Mouse (Mus musculus) liver, embryonic 14.5 days (tissue): ENCODE results near the gene Gpr89. TPM values are rescaled to one million over a fixed set of nuclear protein-coding genes. Genes with fewer than 3 reads are reported as not detected.
A peak's percentile ranks its signal among the peaks of the same experiment; 100 is the strongest.

Source experiments
- ATAC-seq: fragments of 200-750 bp; cut with Nextera tagmentation; 2 replicates; pipeline ENCODE4 v1.8.0; 2017; ENCODE audit warnings: moderate number of reproducible peaks, mild to moderate bottlenecking, moderate library complexity; ENCODE audit not compliant: insufficient read depth
- DNase-seq, 3 experiments: peaks; one replicate each; pipeline ENCODE4 v3.0.0-alpha.2; 2012 to 2013; ENCODE audit warnings: low read depth in 3 of 3, low spot score in 3 of 3
- H3K27ac ChIP-seq: fragments of 300-500 bp; sonication (generic); 2 replicates; pipeline ENCODE4 v1.5.1; 2014; ENCODE audit warnings: moderate library complexity, mild to moderate bottlenecking, control low read depth, inconsistent platforms
- H3K27me3 ChIP-seq: fragments of 300-500 bp; sonication (generic); 2 replicates; pipeline ENCODE4 v1.6.1; 2014; ENCODE audit warnings: mild to moderate bottlenecking, low read length, moderate library complexity; ENCODE audit not compliant: control insufficient read depth, insufficient read depth
- H3K36me3 ChIP-seq: fragments of 300-500 bp; sonication (generic); replicated peaks from 2 replicates; pipeline ENCODE4 v1.6.1; 2014; ENCODE audit warnings: low read depth; ENCODE audit not compliant: control insufficient read depth, insufficient read depth
- H3K4me1 ChIP-seq, 2 experiments: fragments of 200-500 bp in 1 of 2; fragments of 300-500 bp in 1 of 2; sonication (generic) in 1 of 2; replicated peaks; 2 replicates each; pipeline ENCODE4 v1.6.1; 2012 to 2014; ENCODE audit warnings: antibody characterized with exemption in 1 of 2, inconsistent platforms in 1 of 2, low read length in 1 of 2; ENCODE audit not compliant: control insufficient read depth in 2 of 2, insufficient read depth in 2 of 2
- H3K4me2 ChIP-seq: fragments of 300-500 bp; sonication (generic); 2 replicates; pipeline ENCODE4 v1.6.1; 2014; ENCODE audit warnings: low read depth, mild to moderate bottlenecking, control low read depth, moderate library complexity
- H3K4me3 ChIP-seq, 2 experiments: fragments of 200-500 bp in 1 of 2; fragments of 300-500 bp in 1 of 2; sonication (generic) in 1 of 2; 2 replicates each; pipeline ENCODE4 v1.5.1; 2012 to 2014; ENCODE audit warnings: low read depth in 2 of 2, low read length in 2 of 2, mild to moderate bottlenecking in 2 of 2, control low read depth in 1 of 2, inconsistent platforms in 1 of 2, moderate library complexity in 1 of 2; ENCODE audit not compliant: insufficient read depth in 1 of 2
- H3K9ac ChIP-seq: fragments of 300-500 bp; sonication (generic); replicated peaks from 2 replicates; pipeline ENCODE4 v1.6.1; 2014; ENCODE audit warnings: mild to moderate bottlenecking, control low read depth, moderate library complexity
- H3K9me3 ChIP-seq: fragments of 300-500 bp; sonication (generic); 2 replicates; pipeline ENCODE4 v1.6.1; 2016; ENCODE audit warnings: low read length, mixed read lengths; ENCODE audit not compliant: control insufficient read depth
- CTCF ChIP-seq: IDR thresholded peaks from 2 replicates; pipeline ENCODE4 v1.5.1; 2016; ENCODE audit warnings: antibody characterized with exemption, low read depth, control low read depth
- EP300 ChIP-seq: IDR thresholded peaks from 2 replicates; pipeline ENCODE4 v1.6.1; 2016; ENCODE audit warnings: antibody characterized with exemption, low read depth
- WGBS: fragments of 180-500 bp; shearing (Covaris S2); extraction: QIAGEN DNeasy Blood & Tissue Kit; methylation state at CpG from one replicate; pipeline ENCODE4 v1.1.7; 2014; ENCODE audit not compliant: insufficient replicate concordance; 5-methylcytosine and 5-hydroxymethylcytosine counted together
- polyA plus RNA-seq, 2 experiments: library from polyadenylated mRNA; depleted of rRNA in 1 of 2; stranded (reverse) in 1 of 2; unstranded in 1 of 2; fragments of >200 nt; fragmentation: Nextera tagmentation in 1 of 2; extraction: Ambion mirVana in 1 of 2; gene quantifications; 2 replicates each; pipeline versions ENCODE4 v1.2.1 to v1.2.3; 2012 to 2014

Gene Gpr89
- polyA plus RNA-seq, 2 experiments, result 4.9 to 24.7 TPM

DNA sequence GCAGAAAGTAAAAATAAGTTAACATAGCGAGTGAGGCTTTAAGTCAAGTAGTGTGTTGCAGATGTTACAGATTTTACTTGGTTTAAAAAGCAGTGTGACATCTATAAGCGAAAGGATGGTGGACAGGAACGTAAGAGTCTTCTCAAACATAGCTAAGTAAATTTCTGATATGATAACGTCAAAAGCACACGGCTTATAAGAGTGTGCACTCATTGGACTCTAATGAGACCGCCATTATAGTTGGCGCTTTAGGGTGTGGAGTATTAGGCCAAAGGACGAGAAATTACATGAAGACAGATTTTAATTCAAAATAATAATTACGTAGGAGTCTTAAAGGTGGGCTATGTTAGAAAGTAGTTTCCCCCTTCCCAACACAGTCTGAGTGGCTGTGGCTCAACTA is 446 bp upstream of the Gpr89 start:
- TF ChIP-seq CTCF (no peak), EP300 (no peak)
- ATAC-seq, result no peak
- Histone ChIP-seq H3K9ac (peak overlapping the region; percentile 73), H3K27ac (no peak overlapping the region), H3K4me1 (peaks cover 5 to 16% of the 10 kb centered on the region in 2 experiments), H3K36me3 (no peaks in the 10 kb centered on the region), H3K27me3 (no peaks in the 10 kb centered on the region; the same call in 1 of the 2 replicates), H3K4me3 (peak overlapping the region; percentile 84 to 97; a peak in 3 of 4 replicates), H3K9me3 (no peaks in the 10 kb centered on the region), H3K4me2 (peak overlapping the region; percentile 85)
- DNase-seq, result no peak
- 32% methylated on average over 9 of the region's 9 CpGs for WGBS

DNA sequence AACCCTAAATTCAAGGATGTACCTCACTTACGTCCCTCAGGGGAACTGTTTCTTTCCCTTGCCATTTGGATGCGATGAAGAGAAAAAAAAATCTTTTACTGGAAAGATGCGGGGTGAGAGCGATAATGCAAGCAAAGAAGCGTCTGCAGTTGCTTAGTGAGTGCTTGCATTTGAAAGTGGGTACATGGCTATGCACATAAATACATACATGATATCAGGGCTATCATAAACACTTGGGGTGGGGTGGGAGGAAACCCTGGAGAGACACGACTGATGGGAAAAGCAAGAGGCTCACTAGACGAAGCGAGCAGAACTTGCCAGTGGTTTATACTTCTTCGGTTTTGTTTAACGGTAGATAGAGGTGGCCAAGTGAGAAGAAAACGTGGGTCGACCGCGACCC is 753 bp downstream of the Gpr89 start, which contains the start of gene Gja5:
Gene Gja5 (plus strand): TSS at position 301 of the 400 bp plus-strand sequence.
- Histone ChIP-seq H3K4me3 (peak within 1 kb of the TSS; percentile 84 to 97), H3K27me3 (no peaks in the 10 kb centered on the region; the same call in 1 of the 2 replicates), H3K9me3 (no peaks in the 10 kb centered on the region), H3K36me3 (no peaks in the 10 kb centered on the region), H3K27ac (no peak within 1 kb of the TSS; the same call in 1 of the 2 replicates), H3K4me1 (peaks cover 5 to 16% of the 10 kb centered on the region in 2 experiments), H3K9ac (peak within 1 kb of the TSS; percentile 73), H3K4me2 (peak within 1 kb of the TSS; percentile 85)
- ATAC-seq, result no peak
- DNase-seq, result peak in 1 of 3 experiments; percentile 9
- WGBS, result 9% methylated on average over 14 of the region's 14 CpGs
- TF ChIP-seq EP300 (no peak), CTCF (no peak)

DNA sequence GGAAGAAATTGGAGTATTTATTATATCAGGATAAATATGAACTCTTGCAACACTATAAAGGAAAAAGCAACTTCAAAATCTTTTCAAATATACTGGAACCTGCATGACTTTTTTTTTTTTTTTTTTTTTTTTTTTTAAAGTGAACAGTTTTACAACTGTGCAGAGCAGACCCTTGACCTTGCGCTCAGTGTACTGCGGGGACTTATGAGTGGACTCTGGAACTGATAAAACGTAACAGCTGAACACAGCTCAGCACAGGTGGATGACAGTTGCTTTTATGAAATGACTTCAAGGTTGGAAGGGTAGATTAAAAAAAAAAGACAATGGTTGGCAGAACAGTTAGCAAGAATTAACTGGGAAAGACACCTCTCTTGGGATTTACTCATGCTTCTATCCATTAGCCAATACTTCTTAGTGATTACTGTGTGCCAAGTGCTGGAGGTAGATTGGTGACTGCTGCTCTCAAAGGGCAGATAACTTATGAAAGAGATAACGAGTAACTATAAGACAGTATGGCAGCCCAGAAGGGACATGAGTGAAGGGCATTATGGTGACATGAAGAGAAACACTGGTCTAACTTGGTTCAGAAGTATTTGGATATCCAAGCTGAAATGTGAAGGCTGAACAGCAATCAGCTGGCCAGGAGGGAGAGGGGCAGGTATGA is 2.7 kb downstream of the Gpr89 start:
- H3K4me2 ChIP-seq, result no peak overlapping the region
- DNase-seq, result peak in 1 of 3 experiments; percentile 15
- H3K9ac ChIP-seq, result no peak overlapping the region
- no peak overlapping the region for H3K27ac ChIP-seq
- WGBS, result 58% methylated on average over 4 of the region's 4 CpGs
- peaks cover 5 to 16% of the 10 kb centered on the region in 2 experiments for H3K4me1 ChIP-seq
- ATAC-seq, result no peak
- TF ChIP-seq EP300 (peak; percentile 35; the same call in 1 of the 2 replicates), CTCF (no peak)
- no peaks in the 10 kb centered on the region; the same call in 1 of the 2 replicates for H3K27me3 ChIP-seq
- no peak overlapping the region for H3K4me3 ChIP-seq
- no peaks in the 10 kb centered on the region; the same call in 1 of the 2 replicates for H3K36me3 ChIP-seq
- no peaks in the 10 kb centered on the region for H3K9me3 ChIP-seq

DNA sequence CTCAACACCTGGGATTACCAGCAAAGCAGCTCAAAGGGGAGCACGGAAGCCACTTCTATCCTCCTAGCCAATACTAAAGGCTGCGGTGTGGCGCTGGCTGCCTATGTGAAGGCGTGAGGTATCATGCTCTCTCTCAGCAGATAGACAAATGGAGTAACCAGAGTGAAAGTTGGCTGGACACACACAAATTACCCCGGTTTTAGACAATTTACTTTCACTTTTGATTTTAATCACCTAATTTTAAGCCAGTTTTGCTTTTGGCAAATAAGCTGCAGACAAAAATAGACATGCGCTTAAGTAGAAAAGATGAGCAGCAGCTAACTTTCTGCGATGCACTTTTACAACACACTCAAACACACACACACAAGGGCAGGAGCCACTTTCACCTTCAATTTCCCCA is 21.5 kb downstream of the Gpr89 start:
- WGBS, result 83% methylated on average over 7 of the region's 7 CpGs
- H3K27me3 ChIP-seq, result no peaks in the 10 kb centered on the region
- no peaks in the 10 kb centered on the region for H3K4me1 ChIP-seq
- TF ChIP-seq EP300 (no peak), CTCF (no peak)
- H3K9me3 ChIP-seq, result no peaks in the 10 kb centered on the region
- H3K36me3 ChIP-seq, result peaks cover 5% of the 10 kb centered on the region
- no peak overlapping the region for H3K4me2 ChIP-seq
- no peak overlapping the region for H3K27ac ChIP-seq
- ATAC-seq (no peak), DNase-seq (no peak)
- no peak overlapping the region for H3K4me3 ChIP-seq
- no peak overlapping the region for H3K9ac ChIP-seq

DNA sequence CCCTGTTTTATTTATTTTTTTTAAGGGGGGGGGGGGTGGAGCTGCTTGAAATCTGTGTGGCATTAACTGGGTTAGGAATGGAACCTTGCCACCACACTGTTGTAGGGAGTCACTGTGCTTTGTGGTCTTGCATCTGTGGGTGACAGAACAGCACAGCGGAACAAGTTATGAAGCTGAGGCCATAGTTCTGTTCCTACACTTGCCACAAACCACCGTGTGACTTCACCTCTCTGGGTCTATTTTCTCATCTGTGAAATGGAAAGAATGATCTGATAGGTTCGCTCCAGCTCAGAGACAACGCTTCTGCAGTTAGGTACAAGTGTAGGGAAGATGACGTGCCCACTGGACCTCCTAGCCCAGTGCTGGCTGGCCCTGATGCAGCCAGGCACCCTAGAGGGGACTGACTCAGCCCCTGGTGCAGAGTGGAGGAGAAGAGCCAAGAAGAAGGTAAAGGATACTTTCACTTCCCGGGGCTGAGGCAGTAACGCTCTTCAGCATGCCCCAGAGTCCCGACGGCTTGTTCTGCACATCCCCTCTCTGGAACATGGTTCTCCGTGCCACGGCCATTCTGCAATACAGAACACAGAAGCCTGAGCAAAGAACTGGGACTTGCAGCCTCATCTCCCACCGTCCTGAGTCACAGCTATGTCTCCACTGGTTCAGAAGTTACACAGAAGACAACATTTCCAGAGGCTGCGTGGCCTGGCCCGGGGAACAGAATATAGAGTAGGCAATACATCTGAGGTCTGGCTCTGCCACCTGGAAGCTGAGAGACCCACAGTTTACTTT is 22.9 kb downstream of the Gpr89 start:
- no peak for TF ChIP-seq EP300
- no peak for TF ChIP-seq CTCF
- ATAC-seq (no peak), DNase-seq (no peak)
- no peaks in the 10 kb centered on the region for H3K27me3 ChIP-seq
- H3K27ac ChIP-seq, result no peak overlapping the region
- peaks cover 5% of the 10 kb centered on the region for H3K36me3 ChIP-seq
- H3K4me1 ChIP-seq, result no peaks in the 10 kb centered on the region
- no peak overlapping the region for H3K4me2 ChIP-seq
- 85% methylated on average over 14 of the region's 14 CpGs for WGBS
- H3K4me3 ChIP-seq, result no peak overlapping the region
- H3K9me3 ChIP-seq, result no peaks in the 10 kb centered on the region
- no peak overlapping the region for H3K9ac ChIP-seq
